Mouse (Mus musculus): ENCODE measurements around the gene Gm49366. TPM values are rescaled to one million over a fixed set of nuclear protein-coding genes. Genes with fewer than 3 reads are reported as not detected.
"Not testable (repeated sequence)": the region's sequence is repeated elsewhere in the genome, so short reads cannot be mapped to it uniquely, and the experiment has no call there.

Gm49366 gene
- polyA plus RNA-seq, 1 experiment from 2014 or later: not detected

DNA sequence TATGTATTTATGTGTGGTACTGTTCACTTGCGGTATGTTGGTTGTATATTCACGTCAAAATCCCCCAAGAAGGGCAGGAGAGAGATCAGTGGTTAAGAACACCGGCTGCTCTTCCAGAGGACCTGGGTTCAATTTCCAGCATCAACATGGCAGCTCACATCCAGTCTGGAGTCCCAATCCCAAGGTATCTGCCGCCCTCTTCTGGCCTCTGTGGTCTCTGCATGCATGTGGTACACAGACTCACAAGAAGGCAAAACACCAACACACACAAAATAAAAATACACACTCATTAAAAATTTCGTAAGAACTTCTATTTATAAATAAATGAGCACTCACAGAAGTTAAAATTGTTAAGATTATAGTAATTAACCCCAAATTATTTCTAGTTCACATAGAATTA is 24.5 kb downstream of the Gm49366 start:
- 60% methylated on average over 5 of the region's 5 CpGs for WGBS (ENCODE audit: insufficient replicate concordance)
- peaks cover 29% of the 10 kb centered on the region for H3K27me3 ChIP-seq (replicated peaks)
- no peak for ATAC-seq

DNA sequence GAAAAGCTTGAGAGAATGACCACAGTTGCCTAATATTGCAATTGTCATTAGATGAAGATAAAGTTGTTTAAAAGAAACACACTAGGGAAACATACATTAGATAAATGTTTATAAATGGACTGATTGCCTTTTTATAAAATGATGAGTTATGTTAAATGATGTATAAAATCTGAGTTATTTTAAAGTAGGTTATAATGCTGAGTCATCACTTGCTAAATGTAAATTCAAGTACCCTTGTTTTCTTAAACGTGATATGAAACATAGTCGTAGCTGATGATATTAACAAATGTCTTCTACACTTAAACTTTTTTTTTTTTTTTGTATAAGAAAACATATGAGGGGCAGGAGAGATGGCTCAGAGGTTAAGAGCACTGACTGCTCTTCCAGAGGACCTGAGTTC is 25.1 kb downstream of the Gm49366 start:
- Histone ChIP-seq H3K36me3 (no peaks in the 10 kb centered on the region), H3K4me3 (no peak overlapping the region), H3K4me2 (no peak overlapping the region), H3K27ac (no peak overlapping the region), H3K27me3 (replicated peaks) (peaks cover 35% of the 10 kb centered on the region), H3K9ac (no peak overlapping the region), H3K4me1 (no peaks in the 10 kb centered on the region), H3K9me3 (replicated peaks) (no peaks in the 10 kb centered on the region)
- ATAC-seq: no peak
- whole genome bisulfite sequencing (ENCODE audit: insufficient replicate concordance): 70% methylated on average over 2 of the region's 2 CpGs

More for the DNA sequence above, 24.5 kb downstream of the Gm49366 start:
- no peaks in the 10 kb centered on the region for H3K4me1 ChIP-seq
- no peak overlapping the region for H3K4me2 ChIP-seq
- no peaks in the 10 kb centered on the region for H3K9me3 ChIP-seq (replicated peaks)
- no peak overlapping the region for H3K9ac ChIP-seq
- H3K36me3 ChIP-seq: no peaks in the 10 kb centered on the region
- no peak overlapping the region for H3K4me3 ChIP-seq
- H3K27ac ChIP-seq: no peak overlapping the region

DNA sequence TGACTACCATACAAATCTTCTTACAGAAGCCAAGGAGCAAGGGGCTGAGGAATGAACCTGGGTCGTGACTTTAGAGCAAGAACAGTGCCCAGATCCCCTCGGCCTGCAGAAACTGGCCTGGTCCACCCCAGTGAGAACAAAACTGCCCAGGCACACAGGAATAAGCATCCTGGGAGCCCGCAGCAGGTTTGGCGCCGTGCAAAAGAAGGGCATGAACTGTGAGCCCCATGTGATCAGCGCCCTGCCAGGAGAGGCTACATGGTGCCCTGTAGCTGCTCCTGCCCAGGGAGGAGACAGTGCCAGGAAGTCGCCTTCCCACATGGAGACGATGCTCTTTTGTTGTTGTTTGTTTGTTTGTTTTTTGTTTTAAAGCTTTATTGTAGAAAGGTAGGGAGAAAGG is 25.9 kb downstream of the Gm49366 start:
- H3K4me2 ChIP-seq: no peak overlapping the region
- no peak overlapping the region for H3K4me3 ChIP-seq
- H3K27ac ChIP-seq: no peak overlapping the region
- H3K9ac ChIP-seq: no peak overlapping the region
- no peaks in the 10 kb centered on the region for H3K4me1 ChIP-seq
- WGBS (ENCODE audit: insufficient replicate concordance): 63% methylated on average over 8 of the region's 8 CpGs
- H3K9me3 ChIP-seq (replicated peaks): no peaks in the 10 kb centered on the region
- ATAC-seq: no peak
- peaks cover 43% of the 10 kb centered on the region for H3K27me3 ChIP-seq (replicated peaks)
- no peaks in the 10 kb centered on the region for H3K36me3 ChIP-seq

DNA sequence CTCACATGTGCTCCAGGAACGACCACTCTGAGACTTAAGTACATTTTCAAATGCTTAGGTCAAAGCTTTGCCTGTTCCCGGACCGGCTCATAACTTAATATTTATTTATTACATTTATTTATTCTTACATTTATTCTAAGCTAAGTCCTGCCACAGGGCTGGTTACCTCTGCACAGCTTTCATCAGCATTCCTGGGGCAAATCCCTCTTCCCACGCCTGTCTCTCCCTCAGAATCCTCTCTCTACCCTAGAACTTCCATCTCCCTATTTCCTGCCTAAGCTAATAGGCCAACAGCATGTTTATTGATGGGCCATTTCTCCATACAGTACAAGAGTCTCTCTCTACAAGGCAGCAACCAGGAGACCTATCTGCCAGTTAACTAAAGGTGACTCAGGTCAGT is 29.0 kb downstream of the Gm49366 start:
- H3K4me2 ChIP-seq: no peak overlapping the region
- no peaks in the 10 kb centered on the region for H3K36me3 ChIP-seq
- peaks cover 59% of the 10 kb centered on the region for H3K27me3 ChIP-seq (replicated peaks)
- no peak for ATAC-seq
- no peak overlapping the region for H3K9ac ChIP-seq
- no peaks in the 10 kb centered on the region for H3K9me3 ChIP-seq (replicated peaks)
- WGBS (ENCODE audit: insufficient replicate concordance): 60% methylated on average over 4 of the region's 4 CpGs
- no peak overlapping the region for H3K4me3 ChIP-seq
- H3K4me1 ChIP-seq: no peaks in the 10 kb centered on the region
- no peak overlapping the region for H3K27ac ChIP-seq

DNA sequence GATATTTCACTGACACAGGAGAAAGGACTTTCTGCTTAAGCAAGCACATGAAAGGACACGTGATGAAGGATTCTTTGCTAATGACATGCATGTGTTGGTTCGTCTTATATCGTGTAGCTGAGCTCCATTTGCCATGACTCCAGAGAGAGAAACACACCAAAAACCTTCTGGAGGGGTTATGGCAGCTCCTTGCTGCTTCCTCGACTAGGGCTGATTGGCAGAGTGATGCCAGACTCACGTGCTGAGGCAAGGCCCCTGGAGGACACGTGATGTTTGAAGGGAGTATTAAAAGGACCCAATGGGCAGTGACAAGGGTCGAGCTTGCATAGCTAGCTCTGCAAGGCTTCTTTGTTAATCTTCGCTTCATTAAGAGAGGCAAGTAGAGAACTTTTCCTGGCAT is 29.6 kb downstream of the Gm49366 start:
- no peak overlapping the region for H3K27ac ChIP-seq
- peaks cover 59% of the 10 kb centered on the region for H3K27me3 ChIP-seq (replicated peaks)
- no peak overlapping the region for H3K9ac ChIP-seq
- no peaks in the 10 kb centered on the region for H3K36me3 ChIP-seq
- H3K4me1 ChIP-seq: no peaks in the 10 kb centered on the region
- no peak overlapping the region for H3K4me2 ChIP-seq
- no peak overlapping the region for H3K4me3 ChIP-seq
- ATAC-seq: no peak
- 55% methylated on average over 8 of the region's 8 CpGs for WGBS (ENCODE audit: insufficient replicate concordance)
- H3K9me3 ChIP-seq (replicated peaks): no peaks in the 10 kb centered on the region

DNA sequence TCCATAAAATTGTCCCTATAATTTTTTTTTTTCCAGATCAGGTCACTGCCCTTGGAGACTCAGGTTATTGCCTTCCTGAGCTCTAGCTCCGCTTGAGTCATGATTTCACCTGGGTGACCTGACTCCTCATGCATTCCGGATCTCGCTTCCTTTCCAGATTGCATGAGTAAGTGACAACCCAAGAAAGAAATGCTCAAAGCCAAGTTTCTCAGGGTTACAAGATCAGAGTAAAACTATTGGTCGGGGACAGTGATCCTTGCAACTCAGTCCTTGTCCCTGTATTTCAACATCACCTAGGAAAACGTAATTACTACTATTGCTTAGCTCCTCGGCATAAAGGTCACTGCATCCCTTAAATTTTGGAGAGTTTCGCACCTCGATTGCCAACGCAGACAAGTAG is 30.3 kb downstream of the Gm49366 start, which contains the start of gene Acot5:
TSS of gene Acot5 (plus strand) at position 340 of the 400 bp plus-strand sequence.
- Histone ChIP-seq H3K36me3 (no peaks in the 10 kb centered on the region), H3K9ac (no peak within 1 kb of the TSS), H3K4me3 (peak within 1 kb of the TSS; percentile 35), H3K4me2 (peak within 1 kb of the TSS; percentile 58), H3K9me3 (replicated peaks) (no peaks in the 10 kb centered on the region), H3K27me3 (replicated peaks) (peaks cover 64% of the 10 kb centered on the region), H3K27ac (no peak within 1 kb of the TSS), H3K4me1 (no peaks in the 10 kb centered on the region)
- 43% methylated on average over 9 of the region's 9 CpGs for WGBS (ENCODE audit: insufficient replicate concordance)
- no peak for ATAC-seq

DNA sequence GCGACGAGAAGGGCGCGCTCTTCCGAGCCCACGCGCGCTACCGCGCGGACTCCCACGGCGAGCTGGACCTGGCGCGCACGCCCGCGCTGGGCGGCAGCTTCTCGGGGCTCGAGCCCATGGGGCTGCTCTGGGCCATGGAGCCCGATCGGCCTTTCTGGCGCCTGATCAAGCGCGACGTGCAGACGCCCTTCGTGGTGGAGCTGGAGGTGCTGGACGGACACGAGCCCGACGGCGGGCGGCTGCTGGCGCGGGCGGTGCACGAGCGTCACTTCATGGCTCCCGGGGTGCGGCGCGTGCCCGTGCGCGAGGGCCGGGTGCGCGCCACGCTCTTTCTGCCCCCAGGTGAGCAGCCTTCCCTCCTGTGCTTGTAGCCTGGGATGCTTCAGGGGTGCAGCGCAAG is 30.8 kb downstream of the Gm49366 start:
- not testable (repeated sequence) for H3K9ac ChIP-seq; ATAC-seq; H3K4me1 ChIP-seq; H3K9me3 ChIP-seq (replicated peaks); H3K36me3 ChIP-seq; H3K27ac ChIP-seq
- Histone ChIP-seq H3K27me3 (replicated peaks) (peaks cover 64% of the 10 kb centered on the region), H3K4me2 (peak overlapping the region; percentile 58), H3K4me3 (peak overlapping the region; percentile 35)
- WGBS (ENCODE audit: insufficient replicate concordance): 2% methylated on average over 48 of the region's 52 CpGs

DNA sequence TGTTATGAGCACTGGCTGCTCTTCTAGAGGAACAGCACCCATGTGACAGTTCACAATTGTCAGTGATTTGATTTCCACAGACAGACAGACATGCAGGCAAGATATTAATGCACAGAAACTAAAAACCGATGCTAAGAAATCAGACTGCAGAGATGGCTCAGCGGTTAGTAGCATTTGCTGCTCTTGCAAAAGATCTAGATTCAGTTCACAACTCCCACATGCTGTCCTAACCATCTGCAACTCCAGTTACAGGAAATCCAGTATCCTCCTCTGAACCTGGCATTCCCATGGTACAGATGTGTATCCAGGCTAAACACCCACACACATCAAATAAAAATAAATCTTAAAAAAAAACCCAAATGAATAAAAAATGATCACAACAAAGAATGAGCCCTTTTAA is 33.0 kb downstream of the Gm49366 start:
- WGBS (ENCODE audit: insufficient replicate concordance): 65% methylated on average over 2 of the region's 2 CpGs
- Histone ChIP-seq H3K9ac (no peak overlapping the region), H3K36me3 (no peaks in the 10 kb centered on the region), H3K27ac (no peak overlapping the region), H3K9me3 (replicated peaks) (no peaks in the 10 kb centered on the region), H3K4me2 (no peak overlapping the region), H3K4me1 (no peaks in the 10 kb centered on the region), H3K27me3 (replicated peaks) (peaks cover 59% of the 10 kb centered on the region), H3K4me3 (no peak overlapping the region)
- ATAC-seq: no peak

DNA sequence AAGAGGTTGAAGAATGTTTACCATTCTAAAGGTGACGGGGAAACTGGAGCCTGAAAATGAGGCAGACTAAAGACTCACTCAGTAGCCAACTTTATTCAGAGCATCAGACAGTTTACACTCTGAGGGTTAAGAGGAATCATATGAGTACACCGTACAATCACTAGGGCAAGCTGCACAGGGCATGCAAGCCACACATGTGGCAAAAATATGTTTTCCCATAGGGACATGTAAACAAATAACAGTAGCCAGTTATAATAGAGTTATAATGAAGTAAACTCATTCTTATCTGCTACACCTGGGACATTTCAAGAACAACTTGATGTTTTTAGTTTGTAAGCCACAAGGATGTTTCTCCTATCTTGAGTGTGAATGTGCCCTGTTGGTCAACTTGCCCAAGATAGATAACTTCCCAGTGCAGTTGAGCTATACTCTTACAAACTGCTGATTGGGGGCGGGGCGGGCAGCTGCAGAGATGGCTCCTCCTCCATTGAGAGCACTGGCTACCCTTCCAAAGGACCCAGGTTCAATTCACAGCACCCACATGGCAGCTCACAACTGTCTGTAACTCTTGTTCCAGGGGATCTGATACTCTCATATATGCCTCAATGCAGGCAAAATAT is 38.7 kb downstream of the Gm49366 start:
- 68% methylated on average over 4 of the region's 4 CpGs for WGBS (ENCODE audit: insufficient replicate concordance)
- peak; percentile 30; the same call in 1 of the 2 replicates for ATAC-seq
- H3K9me3 ChIP-seq (replicated peaks): no peaks in the 10 kb centered on the region

DNA sequence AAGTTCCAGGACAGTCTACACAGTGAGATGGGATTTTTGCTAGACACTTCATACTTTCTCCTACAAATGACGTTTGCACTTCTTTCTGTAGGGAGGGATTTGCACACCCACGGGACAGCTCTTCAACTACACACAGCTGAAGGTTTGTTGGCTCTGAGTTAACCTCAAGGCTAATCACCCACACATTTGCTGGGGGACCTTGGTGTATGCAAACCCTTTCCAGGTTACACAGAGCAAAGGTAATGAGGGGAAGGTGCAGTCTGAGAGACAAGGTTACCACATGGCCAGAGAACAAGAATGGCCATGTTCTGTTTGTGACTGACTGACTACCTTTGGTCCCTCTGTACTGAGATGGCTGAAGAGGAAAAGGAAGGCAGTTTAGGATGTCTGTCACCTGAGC is 45.1 kb downstream of the Gm49366 start:
- H3K9me3 ChIP-seq (replicated peaks): no peaks in the 10 kb centered on the region
- H3K36me3 ChIP-seq: no peaks in the 10 kb centered on the region
- H3K4me3 ChIP-seq: no peak overlapping the region
- no peak overlapping the region for H3K4me2 ChIP-seq
- H3K27ac ChIP-seq: no peak overlapping the region
- WGBS (ENCODE audit: insufficient replicate concordance): 59% methylated on average over 2 of the region's 2 CpGs
- no peak overlapping the region for H3K9ac ChIP-seq
- no peaks in the 10 kb centered on the region for H3K4me1 ChIP-seq
- 0 out of 2 replicates have a peak, but pooled peaks cover 7% of the 10 kb centered on the region for H3K27me3 ChIP-seq (replicated peaks)
- ATAC-seq: no peak

More for the DNA sequence above, 38.7 kb downstream of the Gm49366 start:
- H3K36me3 ChIP-seq: no peaks in the 10 kb centered on the region
- 0 out of 2 replicates have a peak, but pooled peaks cover 7% of the 10 kb centered on the region for H3K27me3 ChIP-seq (replicated peaks)
- no peak overlapping the region for H3K4me3 ChIP-seq
- H3K4me1 ChIP-seq: no peaks in the 10 kb centered on the region
- H3K9ac ChIP-seq: no peak overlapping the region; the same call in 1 of the 2 replicates
- H3K4me2 ChIP-seq: no peak overlapping the region
- no peak overlapping the region for H3K27ac ChIP-seq

DNA sequence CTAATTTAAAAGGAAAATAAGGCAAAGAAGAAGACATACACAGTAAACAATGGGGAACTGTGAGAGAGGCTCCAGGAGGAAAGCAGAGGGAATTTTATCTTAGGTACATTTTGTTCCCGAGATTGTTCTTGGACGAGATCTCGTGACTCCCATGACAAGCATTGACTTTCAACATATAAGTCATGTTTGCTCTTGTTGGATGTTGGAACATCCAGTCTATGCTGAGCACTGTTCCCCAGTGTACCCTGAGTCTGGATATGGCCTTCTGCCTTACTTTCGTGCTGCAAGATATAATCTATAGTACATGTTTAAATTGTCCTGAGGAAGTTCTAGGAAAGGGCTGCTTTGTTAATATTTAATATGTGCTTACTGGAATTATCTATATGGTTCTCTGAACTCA is 45.8 kb downstream of the Gm49366 start:
- Histone ChIP-seq H3K9me3 (replicated peaks) (no peaks in the 10 kb centered on the region), H3K4me1 (no peaks in the 10 kb centered on the region), H3K36me3 (no peaks in the 10 kb centered on the region), H3K4me3 (no peak overlapping the region), H3K4me2 (no peak overlapping the region), H3K27ac (no peak overlapping the region), H3K9ac (no peak overlapping the region), H3K27me3 (replicated peaks) (0 out of 2 replicates have a peak, but pooled peaks cover 7% of the 10 kb centered on the region)
- 61% methylated on average over 4 of the region's 4 CpGs for WGBS (ENCODE audit: insufficient replicate concordance)
- ATAC-seq: no peak

DNA sequence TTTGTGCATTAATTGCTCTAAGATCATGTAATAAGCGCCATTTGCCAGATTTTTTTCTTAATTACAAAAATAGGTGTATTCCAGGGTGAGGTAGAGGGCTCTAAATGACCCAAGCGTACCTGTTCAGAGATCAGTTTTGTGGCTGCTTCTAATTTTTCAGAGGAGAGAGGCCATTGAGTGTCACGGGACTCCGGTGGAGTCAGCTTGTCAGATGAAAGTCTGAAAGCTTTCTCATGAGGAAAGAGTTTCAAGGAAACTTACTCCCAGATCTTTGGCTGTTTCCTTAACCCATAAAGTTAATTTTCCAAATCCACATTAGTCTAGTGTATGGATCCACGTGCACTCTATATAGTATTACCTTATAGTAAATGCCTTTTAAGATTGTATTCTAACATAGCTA is 55.9 kb downstream of the Gm49366 start:
- H3K27me3 ChIP-seq (replicated peaks); H3K4me3 ChIP-seq; H3K4me2 ChIP-seq; H3K9me3 ChIP-seq (replicated peaks); H3K27ac ChIP-seq; H3K36me3 ChIP-seq; H3K4me1 ChIP-seq; H3K9ac ChIP-seq; ATAC-seq: not testable (repeated sequence)
- WGBS (ENCODE audit: insufficient replicate concordance): 72% methylated on average over 5 of the region's 5 CpGs

DNA sequence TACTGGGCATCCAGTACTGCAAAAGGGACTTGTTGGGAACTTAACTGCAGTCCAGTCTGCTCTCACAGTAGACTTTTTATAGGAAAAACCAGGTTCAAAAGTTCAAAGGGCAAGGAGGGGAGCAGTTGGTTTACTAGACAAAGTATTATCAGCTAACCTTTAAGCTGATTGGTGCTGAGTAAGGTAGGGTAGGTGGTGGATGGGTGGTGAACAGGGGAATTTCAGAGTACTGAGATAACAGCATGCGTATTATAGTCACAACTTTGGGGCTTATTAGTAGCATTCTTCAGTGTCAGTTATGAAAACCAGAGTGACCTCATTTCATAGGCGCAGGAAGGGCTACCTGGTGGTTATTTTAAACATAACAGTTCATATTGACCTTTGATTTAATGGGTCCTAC is 60.9 kb downstream of the Gm49366 start:
- no peak overlapping the region for H3K4me2 ChIP-seq
- no peaks in the 10 kb centered on the region for H3K36me3 ChIP-seq
- H3K4me1 ChIP-seq: peaks cover 25% of the 10 kb centered on the region
- WGBS (ENCODE audit: insufficient replicate concordance): 64% methylated on average over 2 of the region's 2 CpGs
- H3K27ac ChIP-seq: no peak overlapping the region
- ATAC-seq: no peak
- H3K9ac ChIP-seq: no peak overlapping the region
- no peak overlapping the region for H3K4me3 ChIP-seq
- peaks cover 8% of the 10 kb centered on the region; the same call in 1 of the 2 replicates for H3K27me3 ChIP-seq (replicated peaks)
- no peaks in the 10 kb centered on the region for H3K9me3 ChIP-seq (replicated peaks)
